Mouse (Mus musculus) gastrocnemius, postnatal 10 days (tissue): ENCODE data around the gene Zfp239. TPM values are rescaled to one million over a fixed set of nuclear protein-coding genes. Genes with fewer than 3 reads are reported as not detected.
A peak's percentile ranks its signal among the peaks of the same experiment; 100 is the strongest.
"Not testable (repeated sequence)": the region's sequence is repeated elsewhere in the genome, so short reads cannot be mapped to it uniquely, and the experiment has no call there.

Experiments used
- DNase-seq: peaks from one replicate; pipeline ENCODE4 v3.0.0; 2021; ENCODE audit warnings: mixed read lengths
- long read RNA-seq, 2 experiments: library from polyadenylated mRNA; stranded (forward); transcript quantifications; one replicate each; pipeline ENCODE4 v2.0.0; 2021
- total RNA-seq, 2 experiments: library from RNA; stranded (reverse); gene quantifications; 2 replicates each; pipeline ENCODE4 v1.2.3; 2021

Gene Zfp239
- total RNA-seq: under 1 TPM; 0.23 to 0.95 TPM
- long read RNA-seq, experiment 1: 0 reads
- long read RNA-seq, experiment 2, partial matches to known transcripts: 0 of 1 reads
- long read RNA-seq, experiment 2, other reads (novel, unspliced or antisense): 1 of 1 reads

DNA sequence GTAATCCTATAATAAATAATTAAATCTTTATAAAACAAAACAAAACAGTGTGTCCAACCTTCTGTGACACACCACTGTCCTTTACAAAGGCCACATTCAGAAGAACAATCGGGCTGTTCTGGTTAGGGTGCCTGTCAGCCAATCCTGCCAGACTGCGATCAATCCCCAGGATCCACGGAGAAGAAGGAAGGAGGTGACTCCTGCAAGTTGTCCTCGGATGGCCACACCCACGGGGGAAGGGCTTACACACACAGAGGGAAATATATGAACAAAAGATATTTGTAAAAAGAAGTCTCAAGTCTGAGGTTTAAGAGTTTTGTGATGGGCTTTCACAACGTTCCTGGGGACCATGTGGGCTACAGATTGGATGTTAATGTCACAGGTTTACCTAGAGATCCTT is at the start of gene Zfp239:
TSS of gene Zfp239 (plus strand) at position 253 of the 400 bp plus-strand sequence.
- DNase-seq: no peak

DNA sequence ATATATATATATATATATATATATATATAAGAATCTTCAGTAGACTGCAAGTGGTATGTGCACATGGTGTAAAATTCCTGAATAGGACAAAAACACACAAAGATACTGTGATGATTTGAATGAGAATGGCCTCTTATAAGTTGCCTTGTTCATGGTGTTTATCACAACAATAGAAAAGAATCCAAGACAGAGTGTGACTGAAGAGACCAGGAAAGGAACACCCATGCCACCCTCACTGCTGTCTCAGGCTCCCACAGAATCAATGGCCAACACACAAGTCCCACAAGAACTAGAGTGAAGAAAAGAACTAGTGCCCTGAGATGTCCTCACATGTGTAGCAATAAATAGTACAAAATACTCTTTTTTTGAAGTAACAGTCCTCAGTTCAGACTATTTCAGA is 47.2 kb upstream of the Zfp239 start:
- no peak for DNase-seq

DNA sequence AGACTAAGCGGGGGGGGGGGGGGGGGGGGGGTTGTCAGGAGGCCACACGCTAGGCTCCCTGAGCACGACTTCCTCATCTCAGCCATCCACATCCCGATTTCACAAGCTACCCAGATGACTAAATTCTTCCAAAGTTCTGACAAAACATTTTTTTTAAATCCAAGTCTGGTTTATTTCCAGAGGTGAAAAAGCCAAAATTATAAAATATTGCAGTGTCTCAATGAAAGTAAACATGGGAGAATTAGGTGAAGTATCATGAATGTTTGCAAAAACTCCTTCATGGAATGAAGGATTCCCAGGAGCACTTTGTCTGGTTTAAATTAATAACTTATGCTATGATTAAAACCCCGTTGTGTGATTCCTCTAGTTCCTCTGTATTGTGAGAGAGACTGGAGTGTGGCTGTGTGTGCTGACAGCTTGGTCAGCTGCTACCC is 44.8 kb upstream of the Zfp239 start:
- DNase-seq: no peak

DNA sequence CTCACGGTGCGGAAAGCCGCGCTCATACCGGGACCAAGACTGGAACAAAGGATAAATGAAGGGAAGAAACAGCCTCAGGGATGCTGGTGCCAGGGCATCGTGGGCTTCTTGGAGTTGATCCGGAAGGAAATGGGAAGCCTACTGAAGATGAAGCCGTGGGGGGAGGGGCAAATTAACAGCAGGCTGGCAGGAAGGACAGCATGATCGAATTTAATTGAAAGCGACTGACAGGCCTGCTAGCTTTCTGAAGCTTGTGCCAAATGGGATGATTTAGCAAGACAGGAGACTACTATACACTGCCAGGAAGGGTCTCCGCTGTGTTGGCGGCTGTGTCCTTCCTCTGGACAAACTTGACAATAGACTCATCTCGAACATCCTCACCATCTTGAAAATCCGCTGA is 41.6 kb upstream of the Zfp239 start:
- DNase-seq: no peak

DNA sequence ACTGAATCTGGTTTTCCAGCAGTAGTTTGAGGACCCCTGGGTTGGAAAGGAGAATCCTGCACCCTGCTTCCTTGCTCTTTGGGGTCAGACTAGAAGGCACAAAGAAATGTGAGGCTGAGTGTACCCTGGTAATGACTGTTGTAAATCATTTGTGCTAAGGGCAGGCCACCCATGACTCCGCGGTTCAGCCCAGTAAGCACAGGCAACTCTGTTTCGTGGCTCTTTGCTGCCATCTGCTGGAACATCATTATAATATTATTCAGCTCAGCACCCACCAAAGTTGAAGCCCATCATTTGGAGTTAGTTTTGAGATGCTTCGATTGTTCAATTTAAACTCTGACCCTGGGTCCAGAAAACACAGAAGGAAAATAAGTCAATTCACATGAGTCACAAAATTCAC is 36.5 kb upstream of the Zfp239 start:
- DNase-seq: peak; percentile 75

DNA sequence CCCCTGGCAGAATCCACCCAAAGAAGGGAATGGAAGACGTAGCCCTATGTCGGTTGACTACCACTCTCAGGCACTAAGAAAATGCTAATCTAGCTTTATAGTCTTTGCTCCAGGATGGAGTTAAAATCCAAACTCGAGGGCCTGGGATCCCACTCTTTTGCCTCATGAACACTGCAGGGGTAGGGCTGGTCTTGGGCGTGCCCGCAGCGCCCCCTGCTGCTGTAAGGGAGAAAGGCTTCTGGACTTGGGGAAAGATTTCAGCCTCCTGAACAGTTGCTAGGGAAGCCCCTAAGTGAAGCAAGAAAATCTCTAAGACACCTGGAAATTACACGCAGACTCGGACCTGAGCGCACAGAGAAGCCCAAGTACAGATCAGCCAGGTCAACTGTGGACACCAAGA is 33.6 kb upstream of the Zfp239 start:
- peak; percentile 79 for DNase-seq

DNA sequence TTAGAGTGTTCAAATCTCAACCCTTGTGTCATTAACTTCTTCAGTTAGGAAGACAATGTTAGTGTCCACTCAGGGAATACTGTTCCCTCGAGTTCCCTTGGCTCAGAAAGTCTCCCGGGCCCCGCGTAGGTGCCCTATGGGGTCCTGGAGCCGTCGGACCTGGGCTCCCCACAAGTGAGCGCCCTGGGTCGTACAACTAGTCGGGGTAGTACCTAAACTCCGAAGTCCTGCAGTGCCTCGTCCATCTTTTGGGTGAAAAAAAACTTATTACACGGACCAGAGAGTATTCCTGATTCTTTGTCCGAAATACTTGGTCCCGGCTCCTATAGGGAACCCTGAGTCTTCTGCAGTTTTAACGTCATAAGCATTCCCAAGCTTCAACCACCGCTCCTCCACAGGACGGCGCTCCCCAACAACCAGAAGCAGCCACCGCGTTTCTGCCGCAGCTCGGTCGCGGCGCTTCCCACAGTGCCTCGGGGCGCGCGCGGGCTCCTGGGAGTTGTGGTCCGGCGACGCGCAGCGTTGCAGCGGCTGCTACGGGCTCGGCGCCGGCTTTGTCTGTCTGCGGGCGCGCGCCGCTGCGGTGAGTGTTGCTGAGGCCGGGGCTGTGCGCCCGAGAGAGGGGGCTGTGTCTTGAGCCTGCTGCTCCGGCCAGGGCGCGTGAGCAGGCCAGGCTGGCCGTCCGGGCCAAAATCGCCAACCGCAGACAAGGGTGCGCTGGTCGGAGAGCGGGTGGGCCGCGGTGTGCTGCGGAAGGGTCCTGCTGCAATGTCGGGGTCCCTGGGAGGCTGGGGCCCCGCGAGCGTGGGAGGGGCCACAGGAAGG is 21.0 kb upstream of the Zfp239 start, which contains the start of gene Zfp637:
TSS of gene Zfp637 (plus strand) at position 495 of the 825 bp plus-strand sequence.
- DNase-seq: peak; percentile 92

DNA sequence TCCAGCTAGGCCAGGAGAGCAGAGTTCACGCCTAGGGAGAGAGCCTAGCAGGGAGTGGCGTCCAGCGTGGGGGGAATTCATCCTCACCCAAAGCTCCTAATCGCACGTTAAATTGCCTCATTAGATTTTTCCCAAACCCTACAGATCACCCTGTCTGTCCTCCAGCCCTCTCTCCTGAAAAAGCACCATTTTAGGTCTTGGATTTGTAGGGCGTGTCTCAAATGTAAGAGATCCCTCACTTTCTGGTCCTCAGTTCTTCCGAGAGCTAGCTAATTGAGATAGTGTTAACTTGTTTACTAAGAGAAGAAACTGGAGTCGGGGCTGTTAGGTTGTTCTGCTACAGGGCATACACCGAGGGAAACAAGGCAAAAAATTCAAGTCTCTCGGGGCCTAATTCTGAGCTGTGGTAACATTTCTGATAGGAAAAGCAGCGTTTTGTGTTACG is 20.4 kb upstream of the Zfp239 start:
- DNase-seq: no peak

DNA sequence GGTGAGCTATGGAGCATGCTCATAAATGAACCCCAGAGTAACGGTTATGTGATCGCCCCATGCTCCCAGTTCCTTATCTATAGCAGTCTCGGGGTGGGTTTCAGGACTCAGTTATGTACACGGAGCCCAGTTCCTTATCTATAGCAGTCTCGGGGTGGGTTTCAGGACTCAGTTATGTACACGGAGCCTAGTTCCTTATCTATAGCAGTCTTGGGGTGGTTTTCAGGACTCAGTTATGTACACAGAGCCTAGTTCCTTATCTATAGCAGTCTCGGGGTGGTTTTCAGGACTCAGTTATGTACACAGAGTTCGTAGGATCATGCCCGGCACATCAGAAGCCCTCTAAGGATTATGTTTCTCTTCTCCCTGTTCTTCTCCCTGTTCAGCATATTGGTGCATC is 17.3 kb upstream of the Zfp239 start:
- DNase-seq: no peak

DNA sequence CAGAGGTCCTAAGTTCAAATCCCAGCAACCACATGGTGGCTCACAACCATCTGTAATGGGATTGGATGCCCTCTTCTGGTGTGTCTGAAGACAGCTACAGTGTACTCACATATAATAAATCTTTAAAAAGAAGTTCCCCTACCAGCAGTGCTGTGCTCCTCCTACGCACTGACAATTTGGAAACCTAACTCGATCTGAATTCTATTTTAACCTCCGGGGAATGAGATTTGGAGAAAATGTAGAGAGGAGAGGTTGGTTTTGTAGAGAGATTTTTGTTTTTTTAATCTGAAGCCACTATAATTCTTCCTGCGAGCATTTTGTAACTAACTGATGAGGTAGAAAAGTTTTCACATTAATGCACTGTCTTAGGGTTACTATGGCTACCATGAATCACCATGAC is 15.2 kb upstream of the Zfp239 start:
- DNase-seq: not testable (repeated sequence)

DNA sequence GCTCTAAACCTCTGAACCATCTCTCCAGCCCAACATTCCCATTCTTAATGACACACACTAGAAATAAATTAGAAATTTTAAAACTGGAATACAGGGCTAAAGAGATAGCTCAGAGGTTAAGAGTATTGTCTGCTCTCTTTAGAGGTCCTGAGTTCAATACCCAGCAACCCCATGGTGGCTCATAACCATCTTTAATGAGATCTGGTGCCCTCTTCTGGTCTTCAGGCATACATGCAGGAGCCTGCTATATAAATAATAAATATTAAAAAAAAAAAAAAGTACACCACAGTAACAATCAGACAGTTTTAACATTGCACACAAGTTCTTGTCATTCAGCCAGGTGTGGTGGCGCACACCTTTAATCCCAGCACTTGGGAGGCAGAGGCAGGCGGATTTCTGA is 14.1 kb upstream of the Zfp239 start:
- no peak for DNase-seq

DNA sequence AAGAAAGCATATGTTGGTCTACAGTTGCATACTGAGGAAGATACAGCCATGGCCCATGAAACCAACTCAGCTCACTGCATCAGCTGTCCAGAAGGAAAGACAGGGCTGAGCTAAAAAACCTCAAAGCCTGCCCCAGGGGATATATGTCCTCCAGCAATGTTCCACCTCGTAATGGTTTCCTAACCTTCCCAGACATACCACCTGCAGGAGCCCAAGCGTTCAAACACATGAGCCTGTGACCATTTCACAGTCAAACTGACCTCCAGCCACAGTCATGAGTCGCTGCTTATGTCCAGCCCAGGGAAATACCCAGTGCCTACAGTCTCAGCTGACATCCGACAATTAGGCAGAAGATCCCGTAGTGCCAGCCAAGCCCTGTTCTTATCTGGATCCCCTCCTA is 13.3 kb upstream of the Zfp239 start:
- DNase-seq: no peak

DNA sequence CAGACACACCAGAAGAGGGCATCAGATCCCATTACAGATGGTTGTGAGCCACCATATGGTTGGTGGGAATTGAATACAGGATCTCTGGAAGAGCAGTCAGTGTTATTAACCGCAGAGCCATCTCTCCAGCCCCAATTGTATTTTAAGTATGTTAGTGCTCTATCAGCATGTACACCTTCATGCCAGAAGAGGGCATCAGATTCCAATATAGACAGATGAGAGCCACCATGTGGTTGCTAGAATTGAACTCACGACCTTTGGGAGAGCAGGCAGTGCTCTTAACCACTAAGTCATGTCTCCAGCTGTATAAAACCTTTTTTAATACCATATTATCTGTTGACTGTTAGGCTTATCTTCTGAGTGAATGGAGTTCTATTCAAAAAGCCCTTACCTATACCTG is 10.2 kb upstream of the Zfp239 start:
- no peak for DNase-seq

DNA sequence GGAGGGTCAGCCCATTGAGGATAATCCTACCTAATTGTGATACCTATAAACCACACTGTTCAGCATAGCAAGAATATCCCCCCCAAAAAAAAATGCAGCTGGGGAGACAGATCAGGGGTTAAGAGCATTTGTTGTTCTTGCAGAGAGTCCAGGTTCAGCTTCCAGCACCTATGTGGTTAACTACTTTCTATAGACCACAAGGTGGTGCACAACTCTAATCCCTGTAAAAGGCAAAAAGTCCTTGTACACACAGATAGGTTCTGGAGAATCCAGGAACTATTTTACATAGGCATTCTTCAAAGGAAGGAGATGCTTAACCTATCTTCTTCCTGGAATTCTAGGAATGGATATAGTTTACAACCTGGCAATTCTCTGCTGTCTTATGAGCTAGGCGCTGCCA is 3.9 kb upstream of the Zfp239 start:
- DNase-seq: no peak

DNA sequence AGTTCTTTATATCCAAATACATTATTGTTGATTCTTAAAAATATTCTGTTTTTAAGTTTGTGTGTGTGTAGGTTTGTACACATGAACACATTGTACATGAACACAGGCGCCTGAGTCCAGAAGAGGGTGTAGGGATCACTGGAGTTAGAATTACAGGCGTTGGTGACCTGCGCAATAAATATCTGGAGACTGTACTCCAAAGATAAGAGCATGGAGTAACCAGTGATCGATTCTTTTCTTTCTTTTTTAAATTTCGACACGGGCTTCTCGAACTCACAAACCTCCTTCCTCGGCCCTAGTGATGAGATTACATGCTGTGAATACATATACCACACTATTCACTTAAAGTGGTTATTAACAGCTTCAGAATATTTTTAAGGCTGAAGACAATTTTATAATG is 565 bp downstream of the Zfp239 start:
- no peak for DNase-seq

DNA sequence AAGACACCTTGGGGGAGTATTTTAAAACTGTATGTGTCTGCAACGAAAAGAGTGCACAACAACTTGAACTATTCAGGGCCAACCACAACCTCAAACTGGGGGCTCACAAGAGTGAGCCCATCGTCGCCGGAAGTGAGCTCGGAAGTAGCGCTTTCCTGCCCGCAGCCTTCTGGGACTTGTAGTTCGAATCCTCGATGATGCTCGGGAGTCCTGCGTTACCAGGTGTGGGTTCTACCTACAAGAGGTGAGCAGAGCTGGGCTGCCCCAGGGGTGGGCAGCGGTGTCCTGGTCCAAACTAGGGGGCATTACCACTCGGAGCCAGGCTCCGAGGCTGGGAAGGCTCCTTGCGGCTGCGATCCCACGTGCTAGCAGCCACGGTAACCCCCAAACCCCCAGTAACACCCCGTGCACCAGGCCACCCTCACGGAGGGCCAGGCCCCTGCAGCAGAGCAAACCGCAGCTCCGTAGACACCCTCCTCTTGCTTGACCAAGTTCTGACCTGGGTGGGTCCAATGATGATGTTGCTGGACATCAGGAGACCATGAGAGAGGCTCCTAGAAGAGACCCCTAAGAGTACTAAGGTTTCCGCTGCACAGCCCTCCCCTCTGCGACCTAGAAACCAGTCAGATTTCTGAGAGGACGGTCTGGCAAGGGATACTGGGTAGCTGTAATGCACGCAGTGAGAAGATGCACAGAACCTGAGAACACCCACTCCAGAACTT is 1.2 kb downstream of the Zfp239 start:
- DNase-seq: peak; percentile 47

DNA sequence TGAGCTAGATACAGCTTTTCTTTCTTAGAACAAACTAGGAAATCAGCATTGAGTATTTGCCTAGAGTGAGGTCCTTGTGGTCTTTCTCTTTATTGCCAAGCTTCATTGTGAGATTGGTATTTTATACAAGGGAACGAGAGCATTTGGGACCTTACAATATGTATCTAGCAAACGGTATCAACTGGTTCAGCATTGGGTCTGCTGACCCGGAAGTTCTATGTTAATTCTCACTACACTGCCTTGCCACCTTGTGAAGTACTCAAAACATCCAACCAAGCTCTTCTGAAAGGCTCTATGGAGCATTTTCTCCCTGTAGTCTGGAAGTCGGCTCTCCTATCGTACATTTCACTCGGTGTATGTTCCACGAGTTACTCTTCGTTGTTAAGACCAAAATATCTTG is 1.9 kb downstream of the Zfp239 start:
- no peak for DNase-seq

DNA sequence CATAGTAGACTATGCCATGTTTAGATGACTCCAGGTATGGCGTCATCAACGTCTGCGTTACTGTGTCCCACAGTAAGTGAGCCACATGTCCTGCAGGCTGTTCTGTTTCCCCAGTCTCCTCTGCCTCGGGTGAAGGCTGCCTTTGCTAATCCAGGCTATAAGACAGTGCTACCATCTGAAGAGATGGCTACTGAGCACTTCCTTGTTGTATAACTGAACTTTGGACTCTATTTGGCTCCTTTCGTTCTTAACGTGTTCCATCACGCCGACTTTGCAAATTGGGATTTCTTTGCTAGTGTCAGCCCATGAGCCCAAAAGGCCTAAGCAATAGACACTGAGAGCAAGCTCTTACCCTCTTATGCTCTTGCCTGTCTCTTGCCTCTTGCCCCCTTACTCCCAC is 6.3 kb downstream of the Zfp239 start:
- no peak for DNase-seq

DNA sequence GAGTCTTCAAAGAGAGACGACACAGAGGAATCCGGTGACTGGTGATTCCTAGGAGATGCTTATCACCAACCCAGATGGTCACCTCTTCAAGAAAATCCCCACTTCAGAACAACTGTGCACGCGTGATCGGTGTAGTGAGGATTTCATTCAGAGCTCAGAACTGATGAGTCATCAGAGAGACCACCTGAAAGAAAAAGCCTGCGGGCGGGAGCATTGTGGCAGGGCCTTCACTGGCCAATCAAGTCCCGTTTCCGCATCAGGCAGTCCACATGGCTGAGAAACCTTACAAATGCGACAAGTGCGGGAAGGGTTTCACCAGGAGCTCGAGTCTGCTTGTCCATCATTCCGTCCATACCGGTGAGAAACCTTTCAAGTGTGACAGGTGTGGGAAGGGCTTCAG is 9.1 kb downstream of the Zfp239 start:
- DNase-seq: no peak

DNA sequence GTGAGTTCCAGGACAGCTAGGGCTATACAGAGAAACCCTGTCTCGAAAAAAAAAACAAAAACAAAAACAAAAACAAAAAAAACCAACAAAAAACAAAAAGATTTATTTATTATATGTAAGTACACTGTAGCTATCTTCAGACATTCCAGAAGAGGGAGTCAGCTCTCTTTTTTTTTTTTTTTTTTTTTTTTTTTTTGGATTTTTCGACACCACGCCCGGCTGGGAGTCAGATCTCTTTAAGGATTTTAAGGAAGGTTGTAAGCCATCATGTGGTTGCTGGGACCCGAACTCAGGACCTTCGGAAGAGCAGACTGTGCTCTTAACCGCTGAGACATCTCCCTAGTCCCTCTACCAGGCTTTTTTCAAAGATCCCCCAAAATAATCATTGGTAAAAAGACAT is 11.6 kb downstream of the Zfp239 start:
- not testable (repeated sequence) for DNase-seq

DNA sequence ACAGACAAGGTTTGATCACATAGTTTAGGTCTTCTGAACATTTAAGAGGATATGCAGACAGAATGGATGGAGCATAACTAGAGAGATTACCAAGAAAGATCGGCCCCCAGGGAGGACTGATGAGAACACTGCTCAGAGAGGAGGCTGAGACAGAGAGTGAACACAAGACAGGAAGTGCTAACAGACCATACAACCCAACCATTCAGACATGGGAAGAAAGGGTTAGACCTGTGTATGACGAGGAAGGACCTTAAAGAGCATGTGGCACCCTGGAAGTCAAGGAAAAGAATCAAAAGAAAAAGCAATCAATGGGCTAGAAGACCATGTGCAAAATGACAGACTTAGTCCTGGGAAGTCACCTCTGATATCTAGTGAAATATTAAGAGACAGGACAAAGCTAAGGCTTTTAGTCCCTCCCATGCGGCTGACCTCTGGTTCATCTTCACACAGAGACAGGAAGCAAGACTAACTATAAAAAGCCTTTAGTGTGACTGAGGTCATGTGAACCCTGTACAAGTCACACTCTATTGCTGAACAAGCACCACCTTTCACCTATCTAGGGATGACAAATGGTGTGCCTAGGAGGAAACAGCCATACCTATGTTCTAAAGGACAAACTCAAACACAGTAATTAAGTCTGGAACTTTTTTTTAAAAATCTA is 12.9 kb downstream of the Zfp239 start:
- no peak for DNase-seq

DNA sequence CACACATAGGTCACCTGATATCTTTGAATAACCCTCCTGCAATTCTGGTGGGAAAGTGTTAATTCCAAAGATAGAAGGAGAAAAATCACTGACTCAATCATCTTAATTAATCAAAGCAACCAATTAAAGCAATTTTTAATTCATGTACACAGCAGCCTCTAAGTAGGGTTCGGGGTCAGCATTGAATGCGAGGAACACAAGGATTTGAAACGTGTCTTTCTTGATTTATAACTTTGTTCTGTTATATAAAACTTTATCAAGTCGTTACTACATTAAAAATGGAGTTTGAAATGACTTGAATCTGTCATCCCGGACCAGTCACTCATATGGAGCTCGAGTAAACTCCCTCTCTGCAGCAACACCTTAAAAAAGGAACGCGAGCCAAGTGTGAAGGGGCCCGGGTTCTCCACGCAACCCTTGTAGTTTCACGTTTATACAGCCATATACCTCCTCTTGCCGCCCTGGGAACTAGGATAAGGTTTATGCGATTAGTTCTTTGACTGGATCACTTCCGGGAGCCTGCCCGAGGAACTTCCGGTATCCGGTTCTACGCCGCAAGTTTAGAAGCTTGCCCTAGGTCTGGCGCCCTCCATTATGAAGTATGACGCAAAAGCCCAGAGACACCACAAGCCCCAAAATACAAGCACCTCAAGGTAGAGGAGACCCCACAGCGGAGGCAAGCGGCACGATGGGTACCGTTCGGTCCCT is 17.0 kb downstream of the Zfp239 start:
- DNase-seq: no peak
